Mouse (Mus musculus): Measurements from ENCODE around the gene Olfr1201.

- TF ChIP-seq CTCF (IDR thresholded peaks at IDR 0.05; ENCODE audit: low read depth, low read length): no peak
- TF ChIP-seq TAL1 (conservative IDR thresholded peaks at IDR 0.05; ENCODE audit: low read depth, low read length): no peak
- TF ChIP-seq POLR2AphosphoS5 (IDR thresholded peaks at IDR 0.05; ENCODE audit: insufficient replicate concordance, low read depth, low read length): no peak
Observed at GRCm38 (mm10) chr2:88838477-88838876, 45.6 kb downstream of the Olfr1201 start.

Data from G1E (cell line).